Mouse (Mus musculus) limb, embryonic 11.5 days (tissue): ENCODE results near the gene Aars2. TPM values are rescaled to one million over a fixed set of nuclear protein-coding genes. Genes with fewer than 3 reads are reported as not detected.

Experiments used
- ATAC-seq: fragments of 200-750 bp; cut with Nextera tagmentation; 2 replicates; pipeline ENCODE4 v1.8.0; 2017; ENCODE audit warnings: low read depth; ENCODE audit not compliant: insufficient number of reproducible peaks, low FRiP score, low TSS enrichment
- DNase-seq: peaks from one replicate; pipeline ENCODE4 v3.0.0-alpha.2; 2015; ENCODE audit warnings: low spot score
- H3K27ac ChIP-seq: fragments of 300-500 bp; sonication (generic); replicated peaks from 2 replicates; pipeline ENCODE4 v1.5.1; 2014; ENCODE audit warnings: low read depth, mild to moderate bottlenecking, low read length
- H3K27me3 ChIP-seq: fragments of 300-500 bp; sonication (generic); 2 replicates; pipeline ENCODE4 v1.6.1; 2014; ENCODE audit warnings: mild to moderate bottlenecking, low read length, mixed read lengths; ENCODE audit not compliant: control insufficient read depth, insufficient read depth
- H3K36me3 ChIP-seq: fragments of 300-500 bp; sonication (generic); 2 replicates; pipeline ENCODE4 v1.6.1; 2014; ENCODE audit warnings: mild to moderate bottlenecking, low read length, moderate library complexity, mixed read lengths; ENCODE audit not compliant: control insufficient read depth, insufficient read depth
- H3K4me1 ChIP-seq: fragments of 300-500 bp; sonication (generic); 2 replicates; pipeline ENCODE4 v1.6.1; 2014; ENCODE audit warnings: low read length, mixed read lengths; ENCODE audit not compliant: control insufficient read depth, insufficient read depth
- H3K4me2 ChIP-seq: fragments of 300-500 bp; sonication (generic); 2 replicates; pipeline ENCODE4 v1.6.1; 2014; ENCODE audit warnings: low read depth, mild to moderate bottlenecking, moderate library complexity; ENCODE audit not compliant: severe bottlenecking
- H3K4me3 ChIP-seq: fragments of 300-500 bp; sonication (generic); 2 replicates; pipeline ENCODE4 v1.5.1; 2014; ENCODE audit warnings: low read depth, low read length
- H3K9ac ChIP-seq: fragments of 300-500 bp; sonication (generic); 2 replicates; pipeline ENCODE4 v1.6.1; 2014; ENCODE audit warnings: mild to moderate bottlenecking, low read length
- H3K9me3 ChIP-seq: fragments of 300-500 bp; sonication (generic); 2 replicates; pipeline ENCODE4 v1.6.1; 2016; ENCODE audit warnings: low read length; ENCODE audit not compliant: control insufficient read depth
- WGBS: fragments of 180-500 bp; shearing (Covaris S2); extraction: QIAGEN DNeasy Blood & Tissue Kit; methylation state at CpG from one replicate; pipeline ENCODE4 v1.1.7; 2014; 5-methylcytosine and 5-hydroxymethylcytosine counted together
- polyA plus RNA-seq: library from polyadenylated mRNA; unstranded; fragments of >200 nt; fragmentation: Nextera tagmentation; extraction: Ambion mirVana; gene quantifications from 2 replicates; pipeline ENCODE4 v1.2.1, GENCODE M21; 2014

The Aars2 gene
- polyA plus RNA-seq, 1 experiment from 2014 or later = 21.0 TPM

DNA sequence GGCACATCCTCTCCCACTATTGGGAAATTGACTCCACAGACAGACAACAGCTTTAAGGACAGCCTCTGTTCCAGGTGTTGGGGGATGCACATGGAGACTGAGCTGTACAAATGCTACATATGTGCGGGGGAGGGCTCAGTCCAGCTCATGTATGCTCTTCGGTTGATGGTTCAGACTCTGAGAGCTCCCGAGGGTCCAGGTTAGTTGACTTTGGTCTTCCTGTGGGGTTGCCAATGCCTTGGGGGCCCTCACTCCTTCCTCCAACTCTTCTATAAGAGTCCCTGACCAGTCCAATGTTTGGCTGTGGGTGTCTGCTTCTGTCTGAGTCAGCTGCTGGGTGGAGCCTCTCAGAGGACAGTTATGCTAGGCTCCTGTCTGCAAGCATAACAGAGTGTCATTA is 46.4 kb downstream of the Aars2 start:
- no peak overlapping the region for H3K4me2 ChIP-seq
- no peaks in the 10 kb centered on the region for H3K36me3 ChIP-seq
- DNase-seq (no peak), ATAC-seq (no peak)
- H3K9me3 ChIP-seq = no peaks in the 10 kb centered on the region
- H3K4me3 ChIP-seq = no peak overlapping the region
- 84% methylated on average over 3 of the region's 3 CpGs for WGBS
- peaks cover 9% of the 10 kb centered on the region; the same call in 1 of the 2 replicates for H3K27me3 ChIP-seq
- peaks cover 6% of the 10 kb centered on the region; the same call in 1 of the 2 replicates for H3K4me1 ChIP-seq
- no peak overlapping the region for H3K9ac ChIP-seq
- H3K27ac ChIP-seq = no peak overlapping the region

DNA sequence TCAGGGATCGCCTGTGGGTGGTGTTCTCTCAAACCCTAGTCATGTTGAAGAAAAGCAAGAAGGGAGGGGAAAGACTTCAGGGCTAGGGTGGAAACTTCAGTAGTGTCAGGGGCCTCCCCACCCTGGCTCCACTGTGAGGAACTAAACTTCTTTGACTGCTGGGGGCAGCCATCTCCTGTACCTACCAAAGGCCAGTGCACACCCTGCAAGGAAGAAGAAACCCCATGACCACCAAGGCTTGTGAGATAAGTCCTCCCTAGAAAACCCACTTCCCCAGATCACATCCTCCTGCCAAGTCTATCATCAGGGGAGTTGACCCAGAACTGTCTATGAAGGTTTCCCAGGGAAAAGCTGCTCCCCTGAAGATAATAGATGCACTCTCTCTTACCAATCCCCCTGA is 47.8 kb downstream of the Aars2 start:
- no peak overlapping the region for H3K4me2 ChIP-seq
- DNase-seq = no peak
- no peaks in the 10 kb centered on the region for H3K9me3 ChIP-seq
- H3K27me3 ChIP-seq = peaks cover 9% of the 10 kb centered on the region; the same call in 1 of the 2 replicates
- H3K9ac ChIP-seq = no peak overlapping the region
- H3K4me3 ChIP-seq = no peak overlapping the region
- no peak for ATAC-seq
- H3K27ac ChIP-seq = no peak overlapping the region
- peaks cover 6% of the 10 kb centered on the region; the same call in 1 of the 2 replicates for H3K4me1 ChIP-seq
- no peaks in the 10 kb centered on the region for H3K36me3 ChIP-seq
- WGBS = 55% methylated on average over 1 of the region's 1 CpGs

DNA sequence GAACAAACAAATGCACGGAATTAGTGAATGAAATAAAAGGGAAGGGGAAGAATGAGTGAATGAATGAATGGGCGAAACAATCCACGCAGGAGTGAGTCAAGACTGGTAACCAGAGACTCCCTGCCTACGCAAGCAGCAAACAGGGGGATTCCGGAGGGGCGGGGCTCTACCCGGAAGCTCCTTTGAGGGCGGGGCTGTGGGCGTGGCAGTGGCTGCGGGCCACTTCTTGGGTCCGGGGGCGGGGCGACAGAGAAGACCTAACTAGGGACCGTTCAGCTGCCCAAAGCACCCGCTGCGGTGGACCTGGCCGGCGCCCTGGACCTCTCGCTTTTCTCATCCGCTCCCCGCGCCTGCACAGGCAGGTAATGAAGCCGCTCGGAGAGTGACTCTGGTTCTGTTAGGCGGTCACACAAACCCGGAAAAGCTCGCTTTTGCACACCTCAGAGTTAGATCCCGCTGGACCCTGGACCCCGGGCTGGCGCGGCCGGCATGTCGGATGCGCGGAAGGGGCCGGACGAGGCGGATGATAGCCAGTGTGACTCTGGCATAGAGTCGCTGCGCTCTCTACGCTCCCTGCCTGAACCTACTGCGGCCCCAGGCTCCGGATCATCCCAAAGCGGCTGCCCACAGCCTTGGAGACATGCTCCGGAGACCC is 48.9 kb downstream of the Aars2 start, which contains the start of gene Nfkbie:
Gene Nfkbie (plus strand): TSS at position 252 of the 655 bp plus-strand sequence.
- ATAC-seq (peak; percentile 63; the same call in 1 of the 2 replicates), DNase-seq (peak; percentile 98)
- Histone ChIP-seq H3K36me3 (no peaks in the 10 kb centered on the region), H3K4me2 (peak within 1 kb of the TSS; percentile 98), H3K4me3 (peak within 1 kb of the TSS; percentile 65), H3K9ac (peak within 1 kb of the TSS; percentile 57), H3K4me1 (peaks cover 6% of the 10 kb centered on the region; the same call in 1 of the 2 replicates), H3K27ac (no peak within 1 kb of the TSS), H3K9me3 (no peaks in the 10 kb centered on the region), H3K27me3 (peaks cover 9% of the 10 kb centered on the region; the same call in 1 of the 2 replicates)
- WGBS = under 1% methylated on average over 45 of the region's 45 CpGs

DNA sequence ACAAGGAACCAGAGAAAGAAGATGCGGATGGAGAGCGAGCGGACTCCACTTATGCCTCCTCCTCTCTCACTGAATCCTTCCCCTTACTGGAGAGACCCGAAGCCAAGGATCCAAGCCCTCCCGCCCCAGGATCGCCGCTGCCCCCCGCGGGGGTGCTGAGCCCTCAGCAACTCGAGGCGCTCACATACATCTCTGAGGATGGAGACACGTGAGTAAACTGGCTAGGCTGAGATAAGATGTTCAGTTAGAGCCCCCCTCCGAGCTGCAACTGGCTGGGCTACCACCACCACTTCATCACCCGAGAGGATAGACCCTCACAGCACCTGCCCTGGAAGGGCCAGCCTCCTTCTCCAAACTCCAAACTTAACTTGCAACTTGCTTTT is 49.5 kb downstream of the Aars2 start:
- Histone ChIP-seq H3K27me3 (peaks cover 9% of the 10 kb centered on the region; the same call in 1 of the 2 replicates), H3K4me1 (peaks cover 6% of the 10 kb centered on the region; the same call in 1 of the 2 replicates), H3K4me2 (peak overlapping the region; percentile 98), H3K4me3 (peak overlapping the region; percentile 65), H3K27ac (no peak overlapping the region), H3K9ac (peak overlapping the region; percentile 57), H3K36me3 (no peaks in the 10 kb centered on the region), H3K9me3 (no peaks in the 10 kb centered on the region)
- WGBS = 4% methylated on average over 14 of the region's 14 CpGs
- ATAC-seq (no peak), DNase-seq (no peak)

DNA sequence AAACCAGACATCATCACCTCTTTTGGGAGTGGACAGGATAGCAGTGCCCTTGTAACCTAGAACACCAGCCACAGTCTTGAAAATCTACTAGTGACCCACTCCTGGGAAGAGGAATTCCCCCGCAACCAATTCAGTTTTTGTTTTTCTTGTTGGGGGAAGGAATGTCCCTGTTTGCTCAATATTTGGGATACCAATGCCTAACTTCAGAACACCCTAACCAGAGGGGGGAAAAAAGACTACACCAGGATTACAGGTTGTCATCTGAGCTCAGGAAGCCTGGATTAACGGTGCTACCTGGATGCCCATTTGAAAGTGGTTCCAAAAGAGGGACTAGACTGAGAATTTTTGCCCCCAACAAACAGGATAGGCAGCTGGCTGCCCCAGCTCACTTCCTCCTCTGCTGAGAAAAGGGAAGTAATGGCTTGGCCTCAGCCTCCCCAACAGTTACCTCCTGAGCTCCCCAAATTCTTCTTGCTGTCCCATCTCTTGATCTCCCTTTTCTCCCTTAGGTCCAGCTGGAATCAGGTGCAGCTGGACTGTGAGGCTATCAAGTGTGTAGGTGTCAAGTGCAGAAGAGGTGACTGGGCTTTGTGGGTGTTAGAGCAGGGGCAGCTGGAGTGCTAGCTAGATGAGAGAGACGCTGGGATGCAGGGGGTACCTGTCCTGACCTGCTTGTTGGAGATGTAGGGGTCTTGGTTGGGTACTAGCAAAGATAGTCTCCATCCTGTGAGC is 50.0 kb downstream of the Aars2 start:
- no peak overlapping the region for H3K27ac ChIP-seq
- WGBS = 70% methylated on average over 3 of the region's 3 CpGs
- peak overlapping the region; percentile 98 for H3K4me2 ChIP-seq
- DNase-seq = no peak
- no peaks in the 10 kb centered on the region for H3K9me3 ChIP-seq
- H3K9ac ChIP-seq = 0 out of 2 replicates have a peak overlapping the region, but pooled peaks have one; percentile 57
- no peak for ATAC-seq
- no peaks in the 10 kb centered on the region for H3K36me3 ChIP-seq
- peaks cover 6% of the 10 kb centered on the region; the same call in 1 of the 2 replicates for H3K4me1 ChIP-seq
- peaks cover 9% of the 10 kb centered on the region; the same call in 1 of the 2 replicates for H3K27me3 ChIP-seq
- peak overlapping the region; percentile 65 for H3K4me3 ChIP-seq

DNA sequence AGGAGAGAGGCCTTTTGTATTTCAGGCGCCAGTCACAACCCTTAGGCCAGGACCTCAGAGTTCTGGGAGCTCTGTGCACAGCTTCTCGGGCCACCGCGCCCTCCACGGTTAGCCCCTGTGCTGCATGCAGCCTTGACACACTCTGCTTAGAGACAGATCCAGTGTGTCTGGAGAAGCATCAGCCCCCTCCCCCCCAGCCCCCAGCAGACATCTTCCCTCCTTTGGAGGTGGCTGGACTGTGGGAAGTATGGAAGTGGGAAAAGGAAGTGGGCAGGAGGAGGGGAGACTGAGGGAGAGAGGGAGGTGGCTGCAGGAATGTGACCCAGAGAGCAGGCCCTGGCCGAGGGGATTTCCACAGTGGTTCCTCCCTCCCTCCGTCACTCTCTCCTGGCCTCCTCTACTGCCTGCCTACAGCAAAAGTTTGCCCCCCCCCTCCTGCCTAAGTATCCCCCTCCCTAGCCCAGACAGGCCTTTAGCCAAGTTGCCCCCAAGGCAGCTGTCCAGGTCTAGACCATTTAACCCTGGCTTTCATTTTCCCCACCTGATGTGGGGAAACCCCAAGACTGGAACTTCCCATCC is 50.7 kb downstream of the Aars2 start:
- Histone ChIP-seq H3K36me3 (no peaks in the 10 kb centered on the region), H3K4me2 (0 out of 2 replicates have a peak overlapping the region, but pooled peaks have one; percentile 16), H3K4me1 (peaks cover 4% of the 10 kb centered on the region; the same call in 1 of the 2 replicates), H3K9ac (no peak overlapping the region), H3K4me3 (no peak overlapping the region), H3K27ac (no peak overlapping the region), H3K27me3 (peaks cover 9% of the 10 kb centered on the region; the same call in 1 of the 2 replicates), H3K9me3 (no peaks in the 10 kb centered on the region)
- ATAC-seq (no peak), DNase-seq (no peak)
- 79% methylated on average over 5 of the region's 7 CpGs for WGBS

DNA sequence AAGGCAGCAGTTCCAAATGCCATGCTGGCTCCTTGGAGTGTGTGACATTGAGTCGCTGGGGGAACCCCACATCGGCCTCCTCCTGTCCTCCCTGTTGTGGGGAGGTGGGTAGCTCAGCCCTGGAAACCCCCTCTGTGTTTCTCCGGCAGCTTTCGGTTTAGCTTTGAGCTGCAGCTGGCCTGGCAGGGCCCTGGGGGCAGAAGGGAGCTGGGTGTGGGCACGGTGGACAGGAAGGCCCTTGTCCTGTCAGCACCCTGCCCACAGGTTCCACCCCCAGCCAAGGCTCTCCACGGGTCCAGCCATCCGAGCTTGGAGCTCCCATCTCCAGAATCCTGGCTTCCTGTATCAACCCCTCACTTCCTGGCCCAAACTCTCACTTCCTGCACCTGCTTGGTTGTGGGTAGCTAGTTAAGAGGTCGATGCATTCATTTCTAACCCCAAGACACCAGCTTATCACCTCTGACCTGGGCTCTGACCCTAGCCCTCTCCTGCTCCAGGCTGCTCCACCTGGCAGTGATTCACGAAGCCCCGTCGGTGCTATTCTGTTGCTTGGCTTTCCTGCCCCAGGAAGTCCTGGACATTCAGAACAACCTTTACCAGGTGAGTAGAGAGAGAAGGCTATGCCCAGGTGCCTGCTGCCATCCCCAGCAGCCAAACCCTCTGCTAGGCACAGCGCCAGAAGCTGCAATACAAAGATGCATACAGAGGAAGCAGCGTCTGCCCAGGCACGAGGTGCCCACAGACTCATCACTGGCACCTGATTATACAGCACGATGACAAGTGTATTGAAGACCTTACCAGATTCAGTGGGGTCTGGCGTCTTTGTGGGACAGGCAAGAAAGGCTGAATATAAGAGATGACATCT is 51.6 kb downstream of the Aars2 start:
- H3K36me3 ChIP-seq = no peaks in the 10 kb centered on the region
- no peaks in the 10 kb centered on the region for H3K9me3 ChIP-seq
- H3K27ac ChIP-seq = no peak overlapping the region
- no peak overlapping the region; the same call in 1 of the 2 replicates for H3K4me3 ChIP-seq
- ATAC-seq (no peak), DNase-seq (no peak)
- H3K4me2 ChIP-seq = no peak overlapping the region
- 73% methylated on average over 16 of the region's 16 CpGs for WGBS
- peaks cover 9% of the 10 kb centered on the region; the same call in 1 of the 2 replicates for H3K27me3 ChIP-seq
- H3K9ac ChIP-seq = no peak overlapping the region
- peaks cover 4% of the 10 kb centered on the region; the same call in 1 of the 2 replicates for H3K4me1 ChIP-seq
